In genomic region chr3:96729403-96729784, GRCm38 (mm10) we compare ENCODE assay signal across 11 mouse cellular contexts. TPM values are rescaled to one million over a fixed set of nuclear protein-coding genes. Genes with fewer than 3 reads are reported as not detected.
A peak's percentile ranks its signal among the peaks of the same experiment; 100 is the strongest.
DNase-seq lines count a peak whose midpoint lies in the region; ATAC-seq and TF ChIP-seq lines count a peak whose summit lies in the region.
"Had no signal": no experiment of that assay in that cellular context is flagged by ENCODE, and none has a peak within 500 bp of the region (broad histone marks: within the 10 kb centered on the region; RNA-seq: fewer than 3 reads in every experiment).

No protein-coding gene starts in this region.

- no peak for ATAC-seq in midbrain, embryonic 13.5 days
- ATAC-seq in midbrain, embryonic 11.5 days (ENCODE audit: low FRiP score) = no peak
- ATAC-seq in inflammation-experienced regulatory T-cells, adult 6 months = peak; percentile 25
- no peak for ATAC-seq in stomach, embryonic 14.5 days (ENCODE audit: insufficient number of reproducible peaks, insufficient read depth, low FRiP score, low read depth)

- WGBS in heart, adult 2 months = 53% methylated on average over 3 of the region's 3 CpGs
- WGBS in midbrain, embryonic 13.5 days = 83% methylated on average over 3 of the region's 3 CpGs
- WGBS in midbrain, embryonic 11.5 days = 64% methylated on average over 3 of the region's 3 CpGs
- WGBS in stomach, embryonic 14.5 days = 27% methylated on average over 3 of the region's 3 CpGs

- peaks cover 14% of the 10 kb centered on the region for H3K79me2 ChIP-seq in heart, adult 2 months (replicated peaks; ENCODE audit: control insufficient read depth, insufficient read depth, low read length)

- H3K4me3 ChIP-seq in heart, adult 2 months = no peak overlapping the region
- H3K4me3 ChIP-seq in midbrain, embryonic 13.5 days (replicated peaks) = peak overlapping the region; percentile 94; the same call in 1 of the 2 replicates
- no peak overlapping the region for H3K4me3 ChIP-seq in midbrain, embryonic 11.5 days (ENCODE audit: low read depth, low read length)
- H3K4me3 ChIP-seq in stomach, embryonic 14.5 days (ENCODE audit: low read depth, low read length) = peak overlapping the region; percentile 69; the same call in 1 of the 2 replicates

- no peak overlapping the region for H3K27ac ChIP-seq in heart, adult 2 months
- H3K27ac ChIP-seq in midbrain, embryonic 13.5 days = no peak overlapping the region
- H3K27ac ChIP-seq in midbrain, embryonic 11.5 days (ENCODE audit: low read depth, low read length) = no peak overlapping the region
- no peak overlapping the region for H3K27ac ChIP-seq in stomach, embryonic 14.5 days (ENCODE audit: low read length)
- H3K27ac ChIP-seq: lung, embryonic 15.5 days had no signal

- TF ChIP-seq EP300 in heart, adult 2 months (IDR thresholded peaks at IDR 0.05; ENCODE audit: insufficient read depth, low read depth, low read length) = no peak

- no peaks in the 10 kb centered on the region for H3K27me3 ChIP-seq in heart, adult 2 months (ENCODE audit: control insufficient read depth, insufficient read depth, low read length)
- H3K27me3 ChIP-seq in midbrain, embryonic 13.5 days = no peaks in the 10 kb centered on the region
- no peaks in the 10 kb centered on the region for H3K27me3 ChIP-seq in midbrain, embryonic 11.5 days (ENCODE audit: control insufficient read depth, insufficient read depth, low read length)
- no peaks in the 10 kb centered on the region for H3K27me3 ChIP-seq in stomach, embryonic 14.5 days (ENCODE audit: control insufficient read depth, insufficient read depth, low read length)
- H3K27me3 ChIP-seq: lung, embryonic 15.5 days had no signal

- TF ChIP-seq CTCF in heart, adult 2 months (IDR thresholded peaks at IDR 0.05) = peak; percentile 33

- no peak overlapping the region for H3K4me2 ChIP-seq in midbrain, embryonic 13.5 days (replicated peaks)
- H3K4me2 ChIP-seq in midbrain, embryonic 11.5 days = no peak overlapping the region
- peak overlapping the region; percentile 58; the same call in 1 of the 2 replicates for H3K4me2 ChIP-seq in stomach, embryonic 14.5 days (replicated peaks; ENCODE audit: low read depth, low read length)

- DNase-seq in heart, adult 2 months = no peak
- no peak for DNase-seq in heart, adult 11 months
- no peak for DNase-seq in midbrain, embryonic 11.5 days (ENCODE audit: low spot score, missing footprints)
- DNase-seq in left cerebral cortex, postnatal 36 days (ENCODE audit: low spot score in 2 of 2) = no peak
- no peak for DNase-seq in urinary bladder, postnatal 14 days (ENCODE audit: low spot score)
- DNase-seq: cerebellum, adult 11-12 months had no signal

- peaks cover 4% of the 10 kb centered on the region for H3K4me1 ChIP-seq in heart, adult 2 months (ENCODE audit: control insufficient read depth, insufficient read depth, low read length)
- H3K4me1 ChIP-seq in midbrain, embryonic 13.5 days (replicated peaks) = peaks cover 43% of the 10 kb centered on the region
- peaks cover 17% of the 10 kb centered on the region for H3K4me1 ChIP-seq in midbrain, embryonic 11.5 days (ENCODE audit: control insufficient read depth, insufficient read depth, low read length)
- peaks cover 16% of the 10 kb centered on the region; the same call in 1 of the 2 replicates for H3K4me1 ChIP-seq in stomach, embryonic 14.5 days (ENCODE audit: control insufficient read depth, insufficient read depth, low read length)

- H3K36me3 ChIP-seq in heart, adult 2 months (ENCODE audit: control insufficient read depth, insufficient read depth, low read length) = peaks cover 18% of the 10 kb centered on the region
- no peaks in the 10 kb centered on the region for H3K36me3 ChIP-seq in midbrain, embryonic 13.5 days
- no peaks in the 10 kb centered on the region for H3K36me3 ChIP-seq in midbrain, embryonic 11.5 days (ENCODE audit: control insufficient read depth, insufficient read depth, low read length)
- H3K36me3 ChIP-seq in stomach, embryonic 14.5 days (ENCODE audit: control insufficient read depth, insufficient read depth, low read length) = no peaks in the 10 kb centered on the region; the same call in 1 of the 2 replicates
- H3K36me3 ChIP-seq: lung, embryonic 15.5 days had no signal

- no peaks in the 10 kb centered on the region for H3K9me3 ChIP-seq in midbrain, embryonic 13.5 days
- H3K9me3 ChIP-seq in midbrain, embryonic 11.5 days (ENCODE audit: control insufficient read depth, low read length) = no peaks in the 10 kb centered on the region
- H3K9me3 ChIP-seq in stomach, embryonic 14.5 days (ENCODE audit: control insufficient read depth, low read depth, low read length) = no peaks in the 10 kb centered on the region
- H3K9me3 ChIP-seq: lung, embryonic 15.5 days had no signal

- no peak overlapping the region for H3K9ac ChIP-seq in heart, adult 2 months (ENCODE audit: low read depth, low read length)
- no peak overlapping the region for H3K9ac ChIP-seq in midbrain, embryonic 13.5 days (replicated peaks)
- H3K9ac ChIP-seq in midbrain, embryonic 11.5 days (ENCODE audit: low read length) = no peak overlapping the region
- H3K9ac ChIP-seq in stomach, embryonic 14.5 days (replicated peaks; ENCODE audit: low read depth, low read length) = no peak overlapping the region
- H3K9ac ChIP-seq: lung, embryonic 15.5 days had no signal

- TF ChIP-seq POLR2A in heart, adult 2 months (IDR thresholded peaks at IDR 0.05; ENCODE audit: insufficient read depth, low read depth, low read length) = no peak

- intact Hi-C loops in heart, adult 2 months (cut with DNase I) = loop anchor here (5.0 kb wide), 2 partner anchors 33 to 83 kb away; no protein-coding TSS in a partner anchor
- intact Hi-C loops in left cerebral cortex, postnatal 36 days (cut with DNase I) = no loop called here

RNA-seq across cellular contexts. Expression of gene Rnf115, which starts 1.9 kb away (rescaled TPM):
- 10 to 100 TPM; 22.6 to 25.4 TPM for total RNA-seq in heart, adult 2 months (2021)
- 11.4 and 19.7 TPM in 2 replicates for polyA plus RNA-seq in heart, adult 2 months (2012; rRNA removed)
- polyA plus RNA-seq in midbrain, embryonic 13.5 days (2015; fragmentation: Nextera tagmentation; extraction: Ambion mirVana) = 76.2 and 80.2 TPM in 2 replicates
- polyA plus RNA-seq in midbrain, embryonic 11.5 days (2014; fragmentation: Nextera tagmentation; extraction: Ambion mirVana) = 90.3 and 98.8 TPM in 2 replicates
- 10 to 100 TPM; 44.6 to 73.7 (median 47.3) TPM for polyA plus RNA-seq in inflammation-experienced regulatory T-cells, adult 6 months (2017; shearing (Covaris generic))
- polyA plus RNA-seq in stomach, embryonic 14.5 days (2014; fragmentation: Nextera tagmentation; extraction: Ambion mirVana) = 41.1 and 42.1 TPM in 2 replicates
- total RNA-seq in left cerebral cortex, postnatal 36 days (2021) = 10 to 100 TPM; 66.4 to 66.7 TPM

RNA-seq across cellular contexts. Expression of gene Polr3c, which starts 2.0 kb away (rescaled TPM):
- total RNA-seq in heart, adult 2 months (2021) = 10 to 100 TPM; 22.4 to 24.4 TPM
- polyA plus RNA-seq in heart, adult 2 months (2012; rRNA removed) = 21.2 and 33.5 TPM in 2 replicates
- polyA plus RNA-seq in midbrain, embryonic 13.5 days (2015; fragmentation: Nextera tagmentation; extraction: Ambion mirVana) = 38.4 and 38.8 TPM in 2 replicates
- 35.7 and 41.6 TPM in 2 replicates for polyA plus RNA-seq in midbrain, embryonic 11.5 days (2014; fragmentation: Nextera tagmentation; extraction: Ambion mirVana)
- 10 to 100 TPM; 61.8 to 74.4 (median 63.7) TPM for polyA plus RNA-seq in inflammation-experienced regulatory T-cells, adult 6 months (2017; shearing (Covaris generic))
- 31.8 and 32.5 TPM in 2 replicates for polyA plus RNA-seq in stomach, embryonic 14.5 days (2014; fragmentation: Nextera tagmentation; extraction: Ambion mirVana)
- 10 to 100 TPM; 24.1 to 28.0 TPM for total RNA-seq in left cerebral cortex, postnatal 36 days (2021)

RNA-seq across cellular contexts. Expression of gene Nudt17, which starts 21.0 kb away (rescaled TPM):
- 1 to 10 TPM; 2.6 to 3.1 TPM for total RNA-seq in heart, adult 2 months (2021)
- 4.8 and 5.0 TPM in 2 replicates for polyA plus RNA-seq in heart, adult 2 months (2012; rRNA removed)
- 10.1 and 10.6 TPM in 2 replicates for polyA plus RNA-seq in midbrain, embryonic 13.5 days (2015; fragmentation: Nextera tagmentation; extraction: Ambion mirVana)
- 14.4 and 16.3 TPM in 2 replicates for polyA plus RNA-seq in midbrain, embryonic 11.5 days (2014; fragmentation: Nextera tagmentation; extraction: Ambion mirVana)
- 1 to 10 TPM in 2 of 3 experiments, under 1 TPM in 1; 0.86 to 2.5 (median 1.3) TPM for polyA plus RNA-seq in inflammation-experienced regulatory T-cells, adult 6 months (2017; shearing (Covaris generic))
- 8.7 and 9.3 TPM in 2 replicates for polyA plus RNA-seq in stomach, embryonic 14.5 days (2014; fragmentation: Nextera tagmentation; extraction: Ambion mirVana)
- total RNA-seq in left cerebral cortex, postnatal 36 days (2021) = 1 to 10 TPM; 9.0 to 9.8 TPM
- total RNA-seq: hematopoietic stem cell, adult 5-6 weeks had no signal

RNA-seq across cellular contexts. Expression of gene Pias3, which starts 33.2 kb away (rescaled TPM):
- 10 to 100 TPM; 10.3 to 11.7 TPM for total RNA-seq in heart, adult 2 months (2021)
- polyA plus RNA-seq in heart, adult 2 months (2012; rRNA removed) = 20.6 and 20.7 TPM in 2 replicates
- 33.9 and 36.7 TPM in 2 replicates for polyA plus RNA-seq in midbrain, embryonic 13.5 days (2015; fragmentation: Nextera tagmentation; extraction: Ambion mirVana)
- 26.8 and 29.2 TPM in 2 replicates for polyA plus RNA-seq in midbrain, embryonic 11.5 days (2014; fragmentation: Nextera tagmentation; extraction: Ambion mirVana)
- polyA plus RNA-seq in inflammation-experienced regulatory T-cells, adult 6 months (2017; shearing (Covaris generic)) = 10 to 100 TPM; 34.3 to 65.5 (median 46.6) TPM
- 52.6 and 59.4 TPM in 2 replicates for polyA plus RNA-seq in stomach, embryonic 14.5 days (2014; fragmentation: Nextera tagmentation; extraction: Ambion mirVana)
- 10 to 100 TPM; 23.9 to 24.3 TPM for total RNA-seq in left cerebral cortex, postnatal 36 days (2021)

RNA-seq across cellular contexts. Expression of gene Ankrd35, which starts 59.5 kb away (rescaled TPM):
- 1 to 10 TPM in 1 of 2 experiments, under 1 TPM in 1; 0.80 to 1.2 TPM for total RNA-seq in heart, adult 2 months (2021)
- 1.2 and 1.5 TPM in 2 replicates for polyA plus RNA-seq in heart, adult 2 months (2012; rRNA removed)
- polyA plus RNA-seq in midbrain, embryonic 13.5 days (2015; fragmentation: Nextera tagmentation; extraction: Ambion mirVana) = 0.58 and 0.59 TPM in 2 replicates
- 0.10 and 0.19 TPM in 2 replicates for polyA plus RNA-seq in midbrain, embryonic 11.5 days (2014; fragmentation: Nextera tagmentation; extraction: Ambion mirVana)
- polyA plus RNA-seq in inflammation-experienced regulatory T-cells, adult 6 months (2017; shearing (Covaris generic)) = under 1 TPM in 2 of 3 experiments, not detected in 1; 0.53 to 0.97 TPM
- 0.82 and 1.1 TPM in 2 replicates for polyA plus RNA-seq in stomach, embryonic 14.5 days (2014; fragmentation: Nextera tagmentation; extraction: Ambion mirVana)
- 1 to 10 TPM; 7.5 to 8.1 TPM for total RNA-seq in left cerebral cortex, postnatal 36 days (2021)
- total RNA-seq: hematopoietic stem cell, adult 5-6 weeks had no signal

Comparison
In these comparisons a context has a peak if more than half of its experiments do, and no peak if none do; other contexts are left out.
1. H3K4me3 ChIP-seq: peak in midbrain, embryonic 13.5 days (single experiment) and stomach, embryonic 14.5 days (single experiment); none in heart, adult 2 months (single experiment) and midbrain, embryonic 11.5 days (single experiment).